Mouse (Mus musculus) stomach, embryonic 16.5 days (tissue): ENCODE data around the gene Methig1. TPM values are rescaled to one million over a fixed set of nuclear protein-coding genes. Genes with fewer than 3 reads are reported as not detected.
"Not testable (repeated sequence)": the region's sequence is repeated elsewhere in the genome, so short reads cannot be mapped to it uniquely, and the experiment has no call there.

Experiments
- ATAC-seq: fragments of 200-750 bp; cut with Nextera tagmentation; 2 replicates; pipeline ENCODE4 v1.8.0; 2017; ENCODE audit warnings: moderate number of reproducible peaks, moderate TSS enrichment; ENCODE audit not compliant: insufficient read depth, low FRiP score
- H3K27ac ChIP-seq: fragments of 300-500 bp; sonication (generic); 2 replicates; pipeline ENCODE4 v1.5.1; 2014; ENCODE audit warnings: low read length
- H3K27me3 ChIP-seq: fragments of 300-500 bp; sonication (generic); 2 replicates; pipeline ENCODE4 v1.6.1; 2014; ENCODE audit warnings: low read length, control low read depth, mixed read lengths; ENCODE audit not compliant: control insufficient read depth, insufficient read depth
- H3K36me3 ChIP-seq: fragments of 300-500 bp; sonication (generic); 2 replicates; pipeline ENCODE4 v1.6.1; 2014; ENCODE audit warnings: low read length; ENCODE audit not compliant: control insufficient read depth, insufficient read depth
- H3K4me1 ChIP-seq: fragments of 300-500 bp; sonication (generic); 2 replicates; pipeline ENCODE4 v1.6.1; 2014; ENCODE audit warnings: low read length, control low read depth, mixed read lengths; ENCODE audit not compliant: control insufficient read depth, insufficient read depth
- H3K4me2 ChIP-seq: fragments of 300-500 bp; sonication (generic); 2 replicates; pipeline ENCODE4 v1.6.1; 2014; ENCODE audit warnings: low read depth, low read length, mixed read lengths
- H3K4me3 ChIP-seq: fragments of 300-500 bp; sonication (generic); replicated peaks from 2 replicates; pipeline ENCODE4 v1.5.1; 2014; ENCODE audit warnings: mild to moderate bottlenecking, low read length
- H3K9ac ChIP-seq: fragments of 300-500 bp; sonication (generic); 2 replicates; pipeline ENCODE4 v1.6.1; 2014; ENCODE audit warnings: low read length
- H3K9me3 ChIP-seq: fragments of 300-500 bp; sonication (generic); replicated peaks from 2 replicates; pipeline ENCODE4 v1.6.1; 2016; ENCODE audit warnings: low read length, control low read depth; ENCODE audit not compliant: control insufficient read depth
- WGBS: fragments of 180-500 bp; shearing (Covaris S2); extraction: QIAGEN DNeasy Blood & Tissue Kit; methylation state at CpG from one replicate; pipeline ENCODE4 v1.1.7; 2014; 5-methylcytosine and 5-hydroxymethylcytosine counted together
- polyA plus RNA-seq: library from polyadenylated mRNA; unstranded; fragments of >200 nt; fragmentation: Nextera tagmentation; extraction: Ambion mirVana; gene quantifications from 2 replicates; pipeline ENCODE4 v1.2.1, GENCODE M21; 2015

Gene Methig1
- polyA plus RNA-seq, 1 experiment from 2014 or later, result 0.09 TPM

- Histone ChIP-seq H3K27me3 (no peaks in the 10 kb centered on the region), H3K4me2 (no peak overlapping the region), H3K9me3 (no peaks in the 10 kb centered on the region), H3K4me1 (no peaks in the 10 kb centered on the region), H3K36me3 (no peaks in the 10 kb centered on the region), H3K4me3 (no peak overlapping the region), H3K27ac (no peak overlapping the region), H3K9ac (no peak overlapping the region)
- ATAC-seq, result no peak
- 57% methylated on average over 5 of the region's 5 CpGs for WGBS
These were observed 2.9 kb downstream of the Methig1 start for GRCm38 (mm10) chr15:100355876-100356275.

GRCm38 (mm10) chr15:100364242-100364641, 11.3 kb downstream of the Methig1 start, which contains the start of gene Higd1c:
Higd1c (plus strand) TSS chr15:100364542.
- H3K36me3 ChIP-seq, result no peaks in the 10 kb centered on the region
- no peak within 1 kb of the TSS for H3K4me3 ChIP-seq
- 52% methylated on average over 7 of the region's 7 CpGs for WGBS
- no peaks in the 10 kb centered on the region for H3K9me3 ChIP-seq
- H3K9ac ChIP-seq, result no peak within 1 kb of the TSS
- no peak within 1 kb of the TSS for H3K27ac ChIP-seq
- no peak for ATAC-seq
- H3K4me1 ChIP-seq, result no peaks in the 10 kb centered on the region
- H3K4me2 ChIP-seq, result no peak within 1 kb of the TSS
- H3K27me3 ChIP-seq, result no peaks in the 10 kb centered on the region

DNA sequence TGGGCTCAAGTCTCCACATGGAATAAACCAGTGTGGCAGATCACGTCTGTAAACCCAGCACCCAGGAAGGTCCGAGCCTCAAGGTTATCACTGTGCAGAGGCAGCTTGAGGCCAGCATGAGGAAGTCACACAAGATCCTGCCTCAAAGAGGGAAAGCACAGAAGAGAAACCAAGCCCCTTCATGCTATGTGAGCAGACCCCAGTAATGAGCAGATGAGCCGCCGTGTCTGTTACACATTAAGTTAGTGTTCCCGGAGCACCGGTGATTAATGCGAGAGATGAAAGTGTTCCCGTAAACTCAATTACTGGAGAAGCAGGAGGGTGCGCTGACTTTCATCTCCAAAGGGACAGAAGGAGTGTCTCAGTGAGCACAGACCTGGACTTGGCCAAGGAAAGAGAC, 13.0 kb downstream of the Methig1 start:
- not testable (repeated sequence) for H3K36me3 ChIP-seq, H3K9ac ChIP-seq, H3K27me3 ChIP-seq, ATAC-seq, H3K4me2 ChIP-seq, H3K4me1 ChIP-seq, H3K27ac ChIP-seq, H3K4me3 ChIP-seq, H3K9me3 ChIP-seq
- WGBS, result 56% methylated on average over 9 of the region's 9 CpGs

DNA sequence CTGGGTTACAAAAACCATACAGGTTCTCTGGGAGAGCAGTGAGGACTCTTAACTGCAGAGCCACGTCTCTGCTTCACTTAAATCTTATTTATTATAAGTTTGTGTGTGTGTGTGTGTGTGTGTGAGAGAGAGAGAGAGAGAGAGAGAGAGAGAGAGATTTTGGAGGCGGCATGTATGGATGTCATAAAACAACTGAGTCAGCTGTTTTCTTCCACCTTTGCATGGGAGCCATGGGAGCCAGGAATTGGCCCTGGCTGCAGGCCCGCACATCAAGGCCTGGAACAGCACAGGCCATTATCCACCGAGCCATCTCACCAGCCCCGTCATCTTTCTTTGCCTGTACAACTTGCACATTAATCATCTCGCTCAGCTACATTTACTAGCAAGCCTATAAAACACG, 14.2 kb downstream of the Methig1 start:
- 64% methylated on average over 7 of the region's 7 CpGs for WGBS
- no peak for ATAC-seq
- no peak overlapping the region for H3K4me2 ChIP-seq

GRCm38 (mm10) chr15:100375066-100375465, 22.1 kb downstream of the Methig1 start:
- 25% methylated on average over 5 of the region's 5 CpGs for WGBS
- no peak overlapping the region for H3K4me2 ChIP-seq
- no peak for ATAC-seq

More for the DNA sequence above, 14.2 kb downstream of the Methig1 start:
- Histone ChIP-seq H3K4me1 (no peaks in the 10 kb centered on the region), H3K27ac (no peak overlapping the region), H3K36me3 (no peaks in the 10 kb centered on the region), H3K4me3 (no peak overlapping the region), H3K9me3 (no peaks in the 10 kb centered on the region), H3K9ac (no peak overlapping the region), H3K27me3 (no peaks in the 10 kb centered on the region)

DNA sequence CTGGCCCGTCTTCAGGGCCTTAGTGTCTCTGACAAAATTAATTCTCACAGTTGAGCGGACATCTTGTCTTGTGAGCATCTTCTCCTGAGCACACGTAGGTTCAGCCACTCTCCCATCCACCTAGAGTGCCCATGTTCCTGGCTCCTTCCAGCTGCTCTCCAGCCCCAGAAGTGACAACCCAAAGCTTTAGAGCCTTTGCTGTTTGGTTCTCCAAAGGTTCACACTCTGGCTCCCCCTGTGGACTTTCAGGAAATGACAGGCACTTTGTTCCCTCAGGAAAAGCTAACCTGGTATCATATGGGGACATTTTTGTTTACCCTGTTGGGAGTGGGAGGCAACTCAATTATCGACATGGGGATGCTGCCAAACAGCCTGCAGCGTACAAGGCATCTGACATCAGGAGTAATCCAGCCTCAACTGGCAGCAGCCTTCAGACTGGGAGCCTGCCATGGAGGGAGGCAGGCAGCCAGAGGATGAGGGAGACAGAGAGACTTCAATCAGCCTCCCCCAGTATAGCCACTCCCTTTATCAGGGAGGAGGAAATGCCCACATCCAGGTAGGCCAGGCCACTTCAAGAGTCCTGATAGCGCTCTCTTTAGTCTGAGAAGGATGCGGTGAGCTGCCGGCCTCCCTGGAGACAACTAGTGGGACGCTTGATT, 25.0 kb downstream of the Methig1 start:
- not testable (repeated sequence) for H3K9ac ChIP-seq, H3K36me3 ChIP-seq, H3K9me3 ChIP-seq, H3K27ac ChIP-seq, H3K4me2 ChIP-seq, H3K4me3 ChIP-seq, H3K27me3 ChIP-seq, H3K4me1 ChIP-seq
- peak; percentile 37; the same call in 1 of the 2 replicates for ATAC-seq
- 22% methylated on average over 3 of the region's 9 CpGs for WGBS

More at GRCm38 (mm10) chr15:100375066-100375465, 22.1 kb downstream of the Methig1 start:
- H3K27me3 ChIP-seq, result no peaks in the 10 kb centered on the region
- no peak overlapping the region for H3K4me3 ChIP-seq
- no peaks in the 10 kb centered on the region for H3K36me3 ChIP-seq
- no peaks in the 10 kb centered on the region; the same call in 1 of the 2 replicates for H3K9me3 ChIP-seq
- H3K9ac ChIP-seq, result no peak overlapping the region
- H3K27ac ChIP-seq, result no peak overlapping the region
- H3K4me1 ChIP-seq, result no peaks in the 10 kb centered on the region

DNA sequence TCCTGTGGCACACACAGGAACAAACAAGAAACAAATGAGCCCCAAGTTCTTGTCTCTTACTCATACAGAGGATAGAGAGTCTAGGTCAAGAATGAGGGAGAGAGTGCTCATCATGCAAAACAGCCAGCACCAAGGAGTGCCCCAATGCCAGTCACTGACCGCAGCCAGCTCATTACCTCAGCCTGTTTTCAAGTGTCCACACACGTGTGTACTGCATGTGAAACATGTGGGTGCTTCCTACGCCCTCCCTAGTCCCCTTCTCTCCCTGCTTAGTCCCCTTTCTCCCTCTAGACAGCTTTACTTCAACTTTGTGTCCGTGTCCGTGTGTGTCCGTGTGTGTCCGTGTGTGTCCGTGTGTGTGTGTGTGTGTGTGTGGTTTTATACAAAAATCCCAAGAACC, 26.7 kb downstream of the Methig1 start:
- no peak for ATAC-seq
- H3K4me2 ChIP-seq, result no peak overlapping the region
- H3K4me1 ChIP-seq, result no peaks in the 10 kb centered on the region
- H3K27ac ChIP-seq, result no peak overlapping the region
- no peaks in the 10 kb centered on the region for H3K9me3 ChIP-seq
- no peak overlapping the region for H3K4me3 ChIP-seq
- no peaks in the 10 kb centered on the region for H3K27me3 ChIP-seq
- H3K36me3 ChIP-seq, result no peaks in the 10 kb centered on the region
- WGBS, result 74% methylated on average over 8 of the region's 8 CpGs
- H3K9ac ChIP-seq, result no peak overlapping the region

DNA sequence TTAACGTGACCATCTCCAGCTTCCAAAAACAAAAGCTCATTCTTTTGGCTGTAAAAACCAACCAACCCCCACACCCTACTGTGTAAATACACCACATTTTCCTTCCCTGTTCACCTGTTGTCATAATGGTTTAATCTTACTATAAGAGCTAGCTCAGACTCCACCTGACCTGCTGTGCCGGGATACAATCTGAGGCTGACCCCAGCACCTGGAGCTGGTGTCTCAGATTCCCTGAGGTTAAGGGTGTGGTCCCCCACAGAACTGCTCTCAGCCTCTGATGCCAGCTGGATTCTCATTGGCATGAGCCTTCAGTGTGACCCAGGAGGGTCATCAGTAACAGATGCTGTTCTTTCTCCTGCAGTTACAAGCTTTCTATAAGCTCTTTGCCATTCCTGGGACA, 27.2 kb downstream of the Methig1 start:
- no peak overlapping the region for H3K4me2 ChIP-seq
- ATAC-seq, result peak; percentile 66; the same call in 1 of the 2 replicates

DNA sequence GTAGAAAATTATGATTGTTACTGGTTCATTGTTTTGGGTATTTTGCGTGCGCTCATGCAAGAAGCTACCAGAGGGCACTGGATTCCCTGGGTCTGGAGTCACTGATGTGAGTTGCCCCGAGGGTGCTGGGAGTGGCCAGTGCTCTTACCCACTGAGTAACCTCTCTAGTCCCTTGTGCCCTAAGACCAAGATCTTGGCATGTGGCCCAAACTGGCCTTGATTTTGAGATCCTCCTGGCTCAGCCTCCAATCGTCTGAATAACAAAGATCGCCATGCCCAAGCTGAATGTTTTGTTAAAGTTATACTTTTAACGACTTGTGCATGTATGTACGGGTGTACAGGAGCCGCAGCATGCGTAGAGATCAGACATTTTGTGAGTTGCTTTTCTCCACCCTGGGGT, 32.8 kb downstream of the Methig1 start:
- no peak for ATAC-seq
- H3K9ac ChIP-seq, result no peak overlapping the region
- WGBS, result 92% methylated on average over 9 of the region's 9 CpGs
- no peak overlapping the region for H3K4me2 ChIP-seq
- H3K36me3 ChIP-seq, result no peaks in the 10 kb centered on the region
- no peaks in the 10 kb centered on the region for H3K27me3 ChIP-seq
- no peak overlapping the region for H3K4me3 ChIP-seq
- H3K9me3 ChIP-seq, result no peaks in the 10 kb centered on the region
- no peaks in the 10 kb centered on the region for H3K4me1 ChIP-seq
- no peak overlapping the region for H3K27ac ChIP-seq

More for the DNA sequence above, 27.2 kb downstream of the Methig1 start:
- WGBS, result 49% methylated on average over 2 of the region's 2 CpGs
- Histone ChIP-seq H3K27ac (no peak overlapping the region), H3K9me3 (no peaks in the 10 kb centered on the region), H3K27me3 (no peaks in the 10 kb centered on the region), H3K36me3 (no peaks in the 10 kb centered on the region), H3K4me3 (no peak overlapping the region), H3K9ac (no peak overlapping the region), H3K4me1 (no peaks in the 10 kb centered on the region)
